Mouse (Mus musculus) heart, embryonic 10.5 days (tissue): ENCODE measurements around the gene Rbms3. TPM values are rescaled to one million over a fixed set of nuclear protein-coding genes. Genes with fewer than 3 reads are reported as not detected.
A peak's percentile ranks its signal among the peaks of the same experiment; 100 is the strongest.

Source experiments
- DNase-seq: peaks from one replicate; pipeline ENCODE4 v3.0.0-alpha.2; 2017; ENCODE audit warnings: low spot score
- H3K27ac ChIP-seq: fragments of 300-500 bp; sonication (generic); 2 replicates; pipeline ENCODE4 v1.5.1; 2016; ENCODE audit warnings: mild to moderate bottlenecking
- H3K27me3 ChIP-seq: fragments of 300-500 bp; sonication (generic); 2 replicates; pipeline ENCODE4 v1.6.1; 2016; ENCODE audit warnings: mild to moderate bottlenecking; ENCODE audit not compliant: poor library complexity, insufficient read depth, severe bottlenecking
- H3K36me3 ChIP-seq: fragments of 300-500 bp; sonication (generic); 2 replicates; pipeline ENCODE4 v1.6.1; 2016; ENCODE audit warnings: mild to moderate bottlenecking, moderate library complexity
- H3K4me1 ChIP-seq: fragments of 300-500 bp; sonication (generic); 2 replicates; pipeline ENCODE4 v1.6.1; 2016; ENCODE audit warnings: mild to moderate bottlenecking
- H3K4me3 ChIP-seq: fragments of 300-500 bp; sonication (generic); 2 replicates; pipeline ENCODE4 v1.5.1; 2016; ENCODE audit warnings: mild to moderate bottlenecking, moderate library complexity
- H3K9me3 ChIP-seq: fragments of 300-500 bp; sonication (generic); 2 replicates; pipeline ENCODE4 v1.6.1; 2016; ENCODE audit warnings: mild to moderate bottlenecking, moderate library complexity
- WGBS: fragments of 180-500 bp; shearing (Covaris S2); methylation state at CpG from one replicate; pipeline ENCODE4 v1.1.7; 2016; 5-methylcytosine and 5-hydroxymethylcytosine counted together
- polyA plus RNA-seq: library from polyadenylated mRNA; unstranded; fragments of >200 nt; fragmentation: Nextera tagmentation; extraction: Ambion mirVana; gene quantifications from 2 replicates; pipeline ENCODE4 v1.2.1, GENCODE M21; 2016

Rbms3 gene
- polyA plus RNA-seq, 1 experiment from 2014 or later: 37.5 TPM

DNA sequence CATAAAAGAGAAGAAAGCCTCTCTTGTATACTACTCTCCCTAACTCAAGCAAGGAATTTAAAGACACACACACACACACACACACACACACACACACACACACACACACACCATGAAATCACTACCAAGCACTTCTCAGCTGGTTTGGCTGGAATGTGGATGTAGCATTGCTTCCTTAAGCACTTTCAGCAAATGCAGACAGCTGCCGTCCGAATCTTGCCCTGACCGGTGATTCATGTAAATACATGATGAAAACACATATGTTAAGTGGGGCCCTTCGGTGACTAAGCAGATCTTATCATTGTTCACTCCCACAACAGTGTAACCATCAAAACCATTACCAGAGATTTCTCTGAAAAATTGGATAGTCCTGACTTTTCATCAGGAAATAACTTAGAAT is 688.6 kb downstream of the Rbms3 start:
- Histone ChIP-seq H3K9me3 (no peaks in the 10 kb centered on the region), H3K27ac (no peak overlapping the region), H3K36me3 (no peaks in the 10 kb centered on the region), H3K4me1 (no peaks in the 10 kb centered on the region), H3K4me3 (no peak overlapping the region), H3K27me3 (no peaks in the 10 kb centered on the region)
- WGBS: 80% methylated on average over 4 of the region's 4 CpGs
- no peak for DNase-seq

DNA sequence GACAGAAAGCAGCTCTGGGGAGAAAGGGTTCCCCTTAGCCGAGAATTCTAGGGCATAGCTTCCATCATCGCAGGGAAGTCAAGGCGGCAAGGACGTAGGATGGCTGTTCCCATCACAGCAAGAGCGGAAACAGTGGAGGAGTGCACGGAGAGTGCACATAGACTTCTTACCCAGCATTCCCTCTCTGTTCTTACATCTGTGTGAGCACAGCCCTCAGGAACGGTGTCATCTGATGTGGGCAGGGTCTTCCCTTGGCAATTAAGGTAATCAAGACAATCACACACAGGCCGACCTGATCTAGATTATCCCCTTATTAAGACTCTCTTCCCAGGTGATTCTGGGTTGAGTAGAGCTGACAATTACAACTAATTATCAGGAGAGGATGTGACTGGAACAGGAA is 689.0 kb downstream of the Rbms3 start:
- no peaks in the 10 kb centered on the region for H3K27me3 ChIP-seq
- no peaks in the 10 kb centered on the region for H3K36me3 ChIP-seq

DNA sequence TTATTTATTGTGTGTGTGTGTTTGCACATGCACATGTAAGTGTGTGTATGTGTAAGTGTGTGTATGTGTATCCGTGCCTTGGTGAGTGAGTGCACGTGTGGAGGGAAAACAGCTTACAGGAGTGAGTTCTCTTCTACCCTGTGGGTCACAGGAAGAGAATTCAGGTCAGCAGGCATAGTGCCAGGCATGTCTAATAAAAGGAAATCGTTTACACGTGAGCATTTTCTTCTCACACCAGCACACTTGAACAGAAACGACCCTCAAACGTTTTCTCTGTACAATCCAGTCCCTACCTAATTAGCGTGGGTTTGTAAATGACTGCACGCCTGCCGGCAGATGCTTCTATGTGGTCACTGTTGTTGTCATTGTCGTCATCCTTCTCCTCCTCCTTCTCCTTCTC is 701.4 kb downstream of the Rbms3 start:
- no peak for DNase-seq
- no peaks in the 10 kb centered on the region for H3K9me3 ChIP-seq
- WGBS: 70% methylated on average over 10 of the region's 10 CpGs
- H3K4me1 ChIP-seq: no peaks in the 10 kb centered on the region
- peaks cover 2% of the 10 kb centered on the region; the same call in 1 of the 2 replicates for H3K36me3 ChIP-seq
- no peak overlapping the region for H3K4me3 ChIP-seq
- H3K27me3 ChIP-seq: no peaks in the 10 kb centered on the region
- no peak overlapping the region for H3K27ac ChIP-seq

More for the DNA sequence above, 689.0 kb downstream of the Rbms3 start:
- 86% methylated on average over 8 of the region's 8 CpGs for WGBS
- no peaks in the 10 kb centered on the region for H3K9me3 ChIP-seq
- DNase-seq: no peak
- H3K27ac ChIP-seq: no peak overlapping the region
- H3K4me1 ChIP-seq: no peaks in the 10 kb centered on the region
- no peak overlapping the region for H3K4me3 ChIP-seq

DNA sequence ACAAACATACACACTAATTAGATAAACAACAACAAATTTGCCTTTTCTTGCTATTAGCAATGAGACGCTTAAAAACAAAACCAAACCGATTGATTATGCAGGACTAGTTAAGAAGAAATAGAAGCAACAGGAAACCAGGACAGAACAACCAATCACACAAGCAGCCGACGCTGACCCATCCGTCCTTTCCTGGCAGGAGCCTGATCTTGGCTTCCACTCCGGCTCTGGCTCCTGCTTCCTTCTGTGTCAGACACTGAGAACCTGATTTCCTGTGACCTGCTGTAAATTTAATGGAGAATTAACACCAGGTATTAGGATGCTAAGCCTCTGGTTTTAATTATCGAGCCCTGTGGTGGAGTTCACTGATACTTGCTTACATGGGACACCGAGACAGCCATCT is 706.6 kb downstream of the Rbms3 start:
- Histone ChIP-seq H3K4me1 (no peaks in the 10 kb centered on the region), H3K27me3 (no peaks in the 10 kb centered on the region), H3K36me3 (peaks cover 2% of the 10 kb centered on the region; the same call in 1 of the 2 replicates), H3K4me3 (no peak overlapping the region), H3K27ac (no peak overlapping the region), H3K9me3 (no peaks in the 10 kb centered on the region)
- DNase-seq: no peak
- 87% methylated on average over 8 of the region's 8 CpGs for WGBS

DNA sequence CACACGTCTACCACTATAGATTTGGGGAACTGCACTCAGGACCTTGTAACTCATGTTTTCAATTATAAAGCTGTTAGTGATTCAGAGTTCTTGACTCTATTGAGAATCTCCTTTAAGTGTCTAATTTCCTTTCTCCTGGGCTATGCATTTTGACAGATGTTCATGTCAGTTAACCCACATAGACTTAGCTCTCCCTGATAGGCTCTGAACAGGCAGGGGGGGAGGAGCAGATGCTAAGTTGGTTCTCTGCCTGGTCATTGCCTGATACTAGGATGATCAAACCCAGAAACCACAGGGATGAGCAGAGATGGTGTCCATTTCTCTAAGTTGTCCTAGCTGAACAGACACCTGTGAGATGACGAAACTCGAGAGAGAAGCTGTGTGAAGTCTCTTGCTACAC is 707.2 kb downstream of the Rbms3 start:
- WGBS: 74% methylated on average over 3 of the region's 3 CpGs
- H3K9me3 ChIP-seq: no peaks in the 10 kb centered on the region
- H3K4me3 ChIP-seq: no peak overlapping the region
- no peaks in the 10 kb centered on the region for H3K4me1 ChIP-seq
- H3K27ac ChIP-seq: no peak overlapping the region
- no peak for DNase-seq
- no peaks in the 10 kb centered on the region for H3K27me3 ChIP-seq
- peaks cover 2% of the 10 kb centered on the region; the same call in 1 of the 2 replicates for H3K36me3 ChIP-seq

DNA sequence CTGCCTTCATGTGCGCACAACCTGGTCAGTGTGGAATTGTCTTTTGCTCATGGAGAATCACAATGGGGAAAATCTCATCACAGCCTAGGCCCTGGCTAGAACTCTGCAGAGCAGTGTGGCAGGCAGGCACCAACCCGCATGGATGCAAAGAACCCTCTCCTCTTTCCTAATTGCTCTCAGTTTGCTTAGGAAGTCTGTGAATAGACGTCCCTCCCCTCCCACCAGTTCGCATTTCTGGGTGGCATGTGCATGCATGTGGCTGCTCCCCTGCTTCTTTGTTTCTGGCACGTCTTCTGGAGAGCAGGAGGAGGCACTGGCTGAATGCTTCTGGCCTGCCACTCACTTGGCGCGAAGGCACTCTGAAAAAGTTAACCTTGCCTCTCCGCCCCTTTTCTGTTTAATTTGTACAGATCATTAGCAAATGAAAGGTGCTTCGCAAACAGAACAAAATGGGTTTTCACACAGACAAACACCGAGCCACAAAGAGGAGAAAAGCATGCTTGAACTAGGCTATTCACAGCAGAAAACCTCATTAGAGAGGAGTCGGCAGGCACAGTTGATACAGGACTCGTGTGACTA is 710.2 kb downstream of the Rbms3 start:
- DNase-seq: no peak
- 66% methylated on average over 12 of the region's 12 CpGs for WGBS
- Histone ChIP-seq H3K4me3 (no peak overlapping the region), H3K36me3 (no peaks in the 10 kb centered on the region), H3K4me1 (no peaks in the 10 kb centered on the region), H3K27ac (no peak overlapping the region), H3K27me3 (no peaks in the 10 kb centered on the region), H3K9me3 (no peaks in the 10 kb centered on the region)

DNA sequence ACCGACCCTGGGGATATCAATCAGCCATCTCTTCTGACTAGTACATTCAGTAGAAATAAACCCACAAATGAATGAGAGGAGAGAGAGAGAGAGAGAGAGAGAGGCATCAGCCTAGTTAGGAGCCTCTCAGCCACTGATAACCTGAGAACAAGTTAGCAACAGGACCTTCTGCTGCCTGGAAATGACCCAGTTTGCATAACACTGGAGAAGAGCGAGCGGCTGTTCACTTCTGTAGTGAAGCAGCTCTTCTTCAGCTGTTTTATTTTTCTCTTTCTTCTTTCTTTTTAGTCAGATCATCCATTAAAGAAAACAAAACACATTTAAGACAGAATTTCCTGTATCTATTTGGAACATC is 717.2 kb downstream of the Rbms3 start:
- Histone ChIP-seq H3K36me3 (no peaks in the 10 kb centered on the region), H3K4me1 (peaks cover 5% of the 10 kb centered on the region), H3K9me3 (no peaks in the 10 kb centered on the region), H3K4me3 (no peak overlapping the region), H3K27me3 (no peaks in the 10 kb centered on the region), H3K27ac (no peak overlapping the region)
- DNase-seq: no peak
- 26% methylated on average over 3 of the region's 3 CpGs for WGBS

DNA sequence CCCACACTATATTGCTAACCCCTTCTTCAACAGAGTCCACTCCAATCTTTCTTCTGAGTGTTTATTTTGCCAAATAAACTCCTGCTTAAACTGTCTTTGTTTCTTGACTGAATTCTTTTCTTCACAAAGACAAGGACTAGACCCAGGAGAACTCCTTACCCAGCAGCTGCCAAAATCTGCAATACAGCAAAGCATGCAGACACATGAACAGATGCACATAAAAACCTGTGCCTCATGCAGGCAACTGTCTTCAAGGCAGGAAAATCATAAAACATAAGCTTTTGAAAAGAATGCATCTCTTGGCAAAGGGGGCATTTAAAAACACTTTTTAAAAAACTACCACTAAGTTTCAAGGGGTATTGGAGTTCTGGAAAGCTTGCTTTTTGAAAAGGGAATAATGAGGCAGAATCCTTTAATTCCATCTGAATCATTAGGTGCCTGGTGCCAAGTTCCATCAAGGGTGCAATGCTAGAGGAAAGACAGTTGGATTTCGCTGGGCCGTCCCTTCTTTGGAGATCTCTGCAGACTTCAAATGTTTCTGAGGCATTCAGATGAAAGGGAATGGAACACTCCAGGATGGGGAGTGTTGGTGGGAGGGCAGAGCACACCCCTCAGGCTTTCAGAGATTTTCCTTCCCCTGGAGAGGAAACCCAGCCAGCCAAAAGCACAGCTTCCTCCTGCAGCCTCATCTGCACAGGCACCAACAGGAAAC is 717.8 kb downstream of the Rbms3 start:
- Histone ChIP-seq H3K4me3 (no peak overlapping the region), H3K27ac (no peak overlapping the region), H3K9me3 (no peaks in the 10 kb centered on the region), H3K36me3 (no peaks in the 10 kb centered on the region), H3K4me1 (peaks cover 5% of the 10 kb centered on the region), H3K27me3 (no peaks in the 10 kb centered on the region)
- WGBS: 33% methylated on average over 2 of the region's 2 CpGs
- no peak for DNase-seq

DNA sequence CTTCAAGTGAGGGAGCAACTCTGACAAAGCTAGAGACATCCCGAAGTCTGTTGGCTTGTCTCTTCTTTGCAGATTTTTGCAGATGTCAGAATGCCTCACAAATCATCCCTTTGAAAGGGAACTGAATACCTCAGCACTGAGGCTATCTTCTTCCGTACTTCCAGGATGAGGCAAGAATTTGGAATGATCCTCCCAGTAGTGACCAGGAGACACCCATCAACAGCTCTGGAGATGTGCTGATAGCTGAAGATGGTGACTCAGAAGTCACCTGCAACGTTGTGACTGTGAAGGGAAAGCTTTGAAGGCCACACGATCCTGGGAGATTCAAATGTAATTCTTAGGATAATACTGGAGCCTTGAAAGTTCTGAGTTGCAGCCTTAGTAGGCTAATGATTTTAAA is 720.2 kb downstream of the Rbms3 start:
- no peaks in the 10 kb centered on the region for H3K36me3 ChIP-seq
- no peaks in the 10 kb centered on the region for H3K27me3 ChIP-seq
- H3K4me1 ChIP-seq: peaks cover 5% of the 10 kb centered on the region
- H3K27ac ChIP-seq: no peak overlapping the region
- H3K9me3 ChIP-seq: no peaks in the 10 kb centered on the region
- DNase-seq: no peak
- 56% methylated on average over 4 of the region's 4 CpGs for WGBS
- H3K4me3 ChIP-seq: no peak overlapping the region

DNA sequence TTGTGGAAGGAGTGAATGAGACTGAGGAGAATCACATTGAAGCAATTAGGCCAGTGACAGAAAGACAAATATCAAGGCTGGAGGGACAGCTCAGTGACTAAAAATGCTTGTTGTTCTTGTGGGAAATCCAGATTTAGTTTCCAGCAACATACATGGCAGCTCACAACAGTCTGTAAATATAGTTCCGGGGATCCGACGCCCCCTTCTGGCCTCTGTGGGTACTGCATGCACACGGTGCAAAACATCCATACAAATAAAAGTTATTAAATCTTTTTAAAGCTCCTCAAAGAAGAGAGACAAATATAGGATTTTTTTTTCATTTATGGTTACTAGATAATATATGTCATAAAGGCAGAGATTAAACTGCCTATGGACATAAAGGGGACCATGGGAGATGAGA is 722.8 kb downstream of the Rbms3 start:
- Histone ChIP-seq H3K9me3 (no peaks in the 10 kb centered on the region), H3K36me3 (no peaks in the 10 kb centered on the region), H3K4me3 (no peak overlapping the region), H3K27ac (no peak overlapping the region), H3K27me3 (no peaks in the 10 kb centered on the region), H3K4me1 (no peaks in the 10 kb centered on the region)
- WGBS: 65% methylated on average over 4 of the region's 4 CpGs
- DNase-seq: no peak

DNA sequence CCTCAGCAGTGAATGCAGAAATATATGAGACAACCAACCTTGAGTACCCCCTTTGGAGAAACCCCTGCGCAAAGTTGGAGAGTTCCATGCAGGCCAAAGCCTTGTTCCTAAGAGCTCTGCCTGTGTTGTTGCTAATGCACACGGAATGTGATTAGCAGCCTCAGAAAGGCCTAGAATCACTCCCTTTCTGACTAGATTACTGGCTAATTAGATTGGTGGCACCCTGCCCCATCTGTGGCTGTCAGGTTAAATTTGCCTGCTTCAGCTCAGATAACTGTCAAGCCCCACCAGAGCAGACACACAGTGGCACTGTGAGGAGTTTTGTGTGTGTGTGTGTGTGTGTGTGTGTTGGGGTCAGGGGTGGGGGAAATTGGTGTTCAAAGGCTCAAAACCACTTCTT is 724.1 kb downstream of the Rbms3 start:
- no peaks in the 10 kb centered on the region for H3K27me3 ChIP-seq
- no peaks in the 10 kb centered on the region for H3K4me1 ChIP-seq
- H3K9me3 ChIP-seq: no peaks in the 10 kb centered on the region
- DNase-seq: peak; percentile 75
- 57% methylated on average over 2 of the region's 2 CpGs for WGBS
- H3K4me3 ChIP-seq: no peak overlapping the region
- no peaks in the 10 kb centered on the region for H3K36me3 ChIP-seq
- no peak overlapping the region for H3K27ac ChIP-seq

DNA sequence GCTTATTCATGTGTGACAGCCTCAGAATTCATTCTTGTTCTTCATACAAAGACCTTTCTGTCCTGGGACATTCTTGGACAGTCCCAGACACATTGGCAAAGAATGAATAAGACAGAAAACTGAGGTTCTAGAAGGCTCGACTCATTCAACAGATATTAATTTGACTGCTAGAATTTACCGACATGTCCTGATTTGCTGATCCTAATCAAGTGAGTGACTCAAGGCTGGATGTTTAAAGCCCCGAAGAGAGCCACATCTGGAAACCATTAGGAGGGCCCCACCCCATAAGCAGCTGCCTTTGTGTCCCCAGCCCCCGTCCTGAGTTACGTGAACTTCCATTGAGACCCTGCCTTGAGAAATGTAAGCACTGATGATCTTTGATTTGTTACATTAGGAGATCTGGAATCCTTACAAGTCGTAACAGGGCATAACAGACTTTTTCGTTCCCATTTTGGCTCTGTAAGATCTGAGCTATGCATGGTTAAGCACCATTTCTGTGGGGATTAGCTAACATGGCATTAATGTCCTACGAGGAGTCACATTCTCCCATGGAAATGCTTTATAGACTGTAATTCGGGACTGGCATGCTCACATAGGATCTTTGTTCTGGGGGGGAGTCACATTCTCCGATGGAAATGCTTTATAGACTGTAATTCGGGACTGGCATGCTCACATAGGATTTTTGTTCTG is 726.3 kb downstream of the Rbms3 start:
- no peaks in the 10 kb centered on the region for H3K36me3 ChIP-seq
- H3K27ac ChIP-seq: no peak overlapping the region
- H3K9me3 ChIP-seq: no peaks in the 10 kb centered on the region
- DNase-seq: no peak
- WGBS: 69% methylated on average over 11 of the region's 11 CpGs
- no peak overlapping the region for H3K4me3 ChIP-seq
- H3K27me3 ChIP-seq: no peaks in the 10 kb centered on the region
- H3K4me1 ChIP-seq: peaks cover 2% of the 10 kb centered on the region; the same call in 1 of the 2 replicates

DNA sequence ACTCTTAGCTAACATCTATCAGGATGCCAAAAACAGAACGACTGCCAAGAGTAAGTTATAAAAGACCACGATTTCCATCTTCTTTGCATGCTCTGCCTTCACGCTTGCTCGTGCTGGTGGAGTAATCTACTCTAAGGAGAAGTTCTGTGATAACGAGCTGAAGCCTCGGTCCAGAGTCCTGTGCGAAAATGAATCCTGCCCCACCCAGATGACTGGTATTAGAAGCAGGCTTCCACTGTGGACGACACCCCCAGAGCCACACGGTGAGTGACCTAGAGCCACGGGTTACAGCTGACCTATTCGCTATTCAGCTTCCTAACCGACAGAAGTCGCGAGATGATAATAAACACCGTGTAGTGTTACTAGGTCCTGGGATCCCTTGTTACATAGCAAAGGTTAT is 730.3 kb downstream of the Rbms3 start:
- H3K36me3 ChIP-seq: no peaks in the 10 kb centered on the region
- no peak overlapping the region; the same call in 1 of the 2 replicates for H3K27ac ChIP-seq
- no peak for DNase-seq
- H3K9me3 ChIP-seq: no peaks in the 10 kb centered on the region
- H3K4me1 ChIP-seq: peaks cover 2% of the 10 kb centered on the region; the same call in 1 of the 2 replicates
- no peaks in the 10 kb centered on the region for H3K27me3 ChIP-seq
- WGBS: 76% methylated on average over 15 of the region's 15 CpGs
- H3K4me3 ChIP-seq: no peak overlapping the region
